Mouse (Mus musculus): Measurements from ENCODE around the gene Paox. TPM values are rescaled to one million over a fixed set of nuclear protein-coding genes. Genes with fewer than 3 reads are reported as not detected.

Paox gene
- polyA plus RNA-seq (2011; ENCODE audit: insufficient read length, low read depth, missing spikeins): 8.9 and 9.8 TPM in 2 replicates

GRCm38 (mm10) chr7:140115583-140116328 lies at the start of gene Paox:
Paox (plus strand) TSS chr7:140115799.
- TF ChIP-seq POLR2A (IDR thresholded peaks at IDR 0.05; ENCODE audit: low read depth, low read length): peak; percentile 58
- no peak for TF ChIP-seq CTCF (IDR thresholded peaks at IDR 0.05; ENCODE audit: borderline replicate concordance, insufficient read depth, low read length)
- Histone ChIP-seq H3K27ac (ENCODE audit: insufficient read depth, low read length) (peak within 1 kb of the TSS; percentile 94), H3K4me1 (ENCODE audit: control insufficient read depth, insufficient read depth, low read length) (no peaks in the 10 kb centered on the region; the same call in 1 of the 2 replicates), H3K4me3 (ENCODE audit: insufficient read depth, low read length) (peak within 1 kb of the TSS; percentile 80)

GRCm38 (mm10) chr7:140067397-140067796 lies 48.2 kb upstream of the Paox start:
- Histone ChIP-seq H3K4me3 (ENCODE audit: insufficient read depth, low read length) (no peak overlapping the region), H3K4me1 (ENCODE audit: control insufficient read depth, insufficient read depth, low read length) (no peaks in the 10 kb centered on the region), H3K27ac (ENCODE audit: insufficient read depth, low read length) (no peak overlapping the region)
- TF ChIP-seq POLR2A (IDR thresholded peaks at IDR 0.05; ENCODE audit: low read depth, low read length): no peak
- no peak for TF ChIP-seq CTCF (IDR thresholded peaks at IDR 0.05; ENCODE audit: borderline replicate concordance, insufficient read depth, low read length)

- Histone ChIP-seq H3K4me3 (ENCODE audit: insufficient read depth, low read length) (no peak overlapping the region), H3K4me1 (ENCODE audit: control insufficient read depth, insufficient read depth, low read length) (no peaks in the 10 kb centered on the region), H3K27ac (ENCODE audit: insufficient read depth, low read length) (no peak overlapping the region)
- TF ChIP-seq CTCF (IDR thresholded peaks at IDR 0.05; ENCODE audit: borderline replicate concordance, insufficient read depth, low read length): no peak
- TF ChIP-seq POLR2A (IDR thresholded peaks at IDR 0.05; ENCODE audit: low read depth, low read length): no peak; the same call in 1 of the 2 replicates
Measured at GRCm38 (mm10) chr7:140070042-140070711, 45.4 kb upstream of the Paox start.

- H3K27ac ChIP-seq (ENCODE audit: insufficient read depth, low read length): no peak overlapping the region
- no peaks in the 10 kb centered on the region for H3K4me1 ChIP-seq (ENCODE audit: control insufficient read depth, insufficient read depth, low read length)
- no peak for TF ChIP-seq CTCF (IDR thresholded peaks at IDR 0.05; ENCODE audit: borderline replicate concordance, insufficient read depth, low read length)
- no peak for TF ChIP-seq POLR2A (IDR thresholded peaks at IDR 0.05; ENCODE audit: low read depth, low read length)
- no peak overlapping the region for H3K4me3 ChIP-seq (ENCODE audit: insufficient read depth, low read length)
Measured at GRCm38 (mm10) chr7:140077698-140078097, 37.9 kb upstream of the Paox start.

- peak; percentile 68 for TF ChIP-seq CTCF (IDR thresholded peaks at IDR 0.05; ENCODE audit: borderline replicate concordance, insufficient read depth, low read length)
- TF ChIP-seq POLR2A (IDR thresholded peaks at IDR 0.05; ENCODE audit: low read depth, low read length): no peak
- Histone ChIP-seq H3K4me1 (ENCODE audit: control insufficient read depth, insufficient read depth, low read length) (no peaks in the 10 kb centered on the region), H3K4me3 (ENCODE audit: insufficient read depth, low read length) (no peak overlapping the region), H3K27ac (ENCODE audit: insufficient read depth, low read length) (no peak overlapping the region)
Measured at GRCm38 (mm10) chr7:140078711-140079110, 36.9 kb upstream of the Paox start.

- Histone ChIP-seq H3K4me1 (ENCODE audit: control insufficient read depth, insufficient read depth, low read length) (no peaks in the 10 kb centered on the region), H3K27ac (ENCODE audit: insufficient read depth, low read length) (no peak overlapping the region), H3K4me3 (ENCODE audit: insufficient read depth, low read length) (peak overlapping the region; percentile 14; the same call in 1 of the 2 replicates)
- no peak for TF ChIP-seq POLR2A (IDR thresholded peaks at IDR 0.05; ENCODE audit: low read depth, low read length)
- TF ChIP-seq CTCF (IDR thresholded peaks at IDR 0.05; ENCODE audit: borderline replicate concordance, insufficient read depth, low read length): no peak
Measured at GRCm38 (mm10) chr7:140080503-140081156, 35.0 kb upstream of the Paox start.

- TF ChIP-seq POLR2A (IDR thresholded peaks at IDR 0.05; ENCODE audit: low read depth, low read length) (no peak), CTCF (IDR thresholded peaks at IDR 0.05; ENCODE audit: borderline replicate concordance, insufficient read depth, low read length) (no peak)
- no peak overlapping the region for H3K27ac ChIP-seq (ENCODE audit: insufficient read depth, low read length)
- no peaks in the 10 kb centered on the region for H3K4me1 ChIP-seq (ENCODE audit: control insufficient read depth, insufficient read depth, low read length)
- H3K4me3 ChIP-seq (ENCODE audit: insufficient read depth, low read length): no peak overlapping the region
Measured at GRCm38 (mm10) chr7:140081408-140082241, 34.0 kb upstream of the Paox start.

GRCm38 (mm10) chr7:140082242-140082678 lies 33.3 kb upstream of the Paox start, which contains the start of gene Caly:
Caly (minus strand) TSS chr7:140082548.
- Histone ChIP-seq H3K4me1 (ENCODE audit: control insufficient read depth, insufficient read depth, low read length) (no peaks in the 10 kb centered on the region), H3K27ac (ENCODE audit: insufficient read depth, low read length) (no peak within 1 kb of the TSS), H3K4me3 (ENCODE audit: insufficient read depth, low read length) (no peak within 1 kb of the TSS)
- TF ChIP-seq CTCF (IDR thresholded peaks at IDR 0.05; ENCODE audit: borderline replicate concordance, insufficient read depth, low read length): peak; percentile 34; the same call in 1 of the 2 replicates
- TF ChIP-seq POLR2A (IDR thresholded peaks at IDR 0.05; ENCODE audit: low read depth, low read length): no peak

- Histone ChIP-seq H3K4me3 (ENCODE audit: insufficient read depth, low read length) (no peak overlapping the region), H3K27ac (ENCODE audit: insufficient read depth, low read length) (no peak overlapping the region), H3K4me1 (ENCODE audit: control insufficient read depth, insufficient read depth, low read length) (no peaks in the 10 kb centered on the region)
- TF ChIP-seq CTCF (IDR thresholded peaks at IDR 0.05; ENCODE audit: borderline replicate concordance, insufficient read depth, low read length) (no peak), POLR2A (IDR thresholded peaks at IDR 0.05; ENCODE audit: low read depth, low read length) (no peak)
Measured at GRCm38 (mm10) chr7:140090601-140091000, 25.0 kb upstream of the Paox start.

All from embryonic fibroblast, embryonic 13.5 days (primary cell).